Mouse (Mus musculus) gastrocnemius, adult 8-10 months (tissue): ENCODE results near the gene Icosl. TPM values are rescaled to one million over a fixed set of nuclear protein-coding genes. Genes with fewer than 3 reads are reported as not detected.
"Not testable (repeated sequence)": the region's sequence is repeated elsewhere in the genome, so short reads cannot be mapped to it uniquely, and the experiment has no call there.

Experiments
- DNase-seq, 2 experiments: peaks; one replicate each; pipeline ENCODE4 v3.0.0; 2022; ENCODE audit warnings: low spot score in 2 of 2
- total RNA-seq, 4 experiments: library from RNA; stranded (reverse); gene quantifications; 2 replicates each; pipeline ENCODE4 v1.2.4; 2022

Icosl gene
- 1 to 10 TPM; 1.0 to 1.6 (median 1.3) TPM for total RNA-seq

DNA sequence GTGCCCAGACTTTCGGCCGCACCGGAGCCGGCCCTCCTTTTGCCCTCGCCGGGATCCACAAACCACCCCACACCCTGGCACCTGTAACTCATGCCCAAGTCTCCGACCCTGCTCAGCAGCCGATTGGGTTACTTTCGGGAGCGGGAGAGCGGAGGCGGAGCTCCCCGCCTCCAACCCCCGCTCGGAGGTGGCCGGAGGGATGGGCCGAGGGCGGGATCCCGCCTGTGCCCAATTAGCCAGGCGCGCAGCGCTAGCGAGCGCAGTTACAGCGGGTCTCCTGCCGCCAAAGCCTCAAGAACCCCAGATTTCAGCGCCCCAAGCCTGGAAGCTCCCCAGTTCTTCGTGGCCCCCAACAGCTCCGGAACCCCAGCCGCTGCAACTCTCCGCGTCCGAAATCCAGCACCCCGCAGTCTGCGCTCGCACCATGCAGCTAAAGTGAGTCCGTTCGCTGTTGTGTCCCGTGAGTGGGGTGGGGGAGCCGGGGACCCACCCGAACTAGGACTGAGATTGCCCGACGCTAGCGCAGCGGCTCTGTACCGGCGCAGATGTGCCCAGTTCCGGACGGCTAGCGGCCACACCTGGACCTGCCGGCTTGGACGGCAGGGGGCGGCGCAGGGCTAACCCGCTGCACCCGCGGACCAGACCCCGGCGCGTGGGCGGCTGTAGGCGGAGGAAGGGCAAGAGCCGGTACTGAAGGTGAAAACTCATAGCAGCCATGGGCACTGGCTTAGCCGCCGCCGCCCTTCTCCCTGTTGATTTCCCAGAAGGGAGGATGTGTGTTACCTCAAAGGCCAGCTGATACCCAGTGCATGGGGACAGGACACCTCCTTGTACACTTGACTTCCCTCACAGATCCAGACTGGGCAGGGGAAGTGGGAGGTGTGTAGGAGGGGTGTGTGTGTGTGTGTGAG, at the start of gene Icosl:
Icosl (plus strand) TSS at position 202 of the 911 bp plus-strand sequence.
- DNase-seq: peak; percentile 48 to 63

- not testable (repeated sequence) for DNase-seq
Observed at GRCm38 (mm10) chr10:78019984-78020383, 49.1 kb upstream of the Icosl start.

DNA sequence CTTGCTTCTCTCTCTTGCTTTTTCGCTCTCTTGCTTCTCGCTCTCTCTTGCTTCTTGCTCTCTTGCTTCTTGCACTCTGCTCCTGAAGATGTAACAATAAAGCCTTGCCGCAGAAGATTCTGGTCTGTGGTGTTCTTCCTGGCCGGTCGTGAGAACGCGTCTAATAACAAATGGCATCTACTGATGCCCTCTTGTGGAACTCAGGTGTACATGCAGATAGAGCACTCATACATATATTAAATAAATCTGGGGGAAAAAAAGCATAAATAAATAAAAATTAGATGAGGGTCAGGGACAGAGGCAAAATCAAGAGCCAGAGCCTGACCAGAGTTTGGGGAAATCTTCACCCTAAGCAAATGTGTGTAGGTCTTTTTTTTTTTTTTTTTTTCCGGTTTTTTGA, 43.6 kb upstream of the Icosl start:
- DNase-seq: not testable (repeated sequence)

DNA sequence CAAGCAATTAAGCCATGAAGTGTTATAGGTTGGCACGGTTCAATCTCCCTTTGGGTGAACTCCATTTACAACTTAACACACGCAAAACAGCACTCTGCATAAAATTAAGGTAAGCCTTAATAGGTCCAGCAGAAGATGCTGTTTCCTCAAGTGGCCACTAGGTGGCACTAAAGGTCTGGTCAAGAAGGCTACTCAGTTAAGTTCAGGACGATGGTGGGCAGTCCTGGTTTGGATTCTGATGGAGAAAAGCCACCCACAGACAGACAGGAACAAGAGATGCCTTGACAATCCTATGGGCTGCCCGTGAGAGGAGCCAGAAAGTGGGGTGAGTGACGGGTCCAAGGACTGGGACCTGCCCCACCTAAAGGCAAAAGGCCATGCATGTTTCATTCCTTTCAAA, 41.0 kb upstream of the Icosl start:
- peak; percentile 32 to 39 for DNase-seq

GRCm38 (mm10) chr10:78029080-78029479, 40.0 kb upstream of the Icosl start:
- no peak for DNase-seq

DNA sequence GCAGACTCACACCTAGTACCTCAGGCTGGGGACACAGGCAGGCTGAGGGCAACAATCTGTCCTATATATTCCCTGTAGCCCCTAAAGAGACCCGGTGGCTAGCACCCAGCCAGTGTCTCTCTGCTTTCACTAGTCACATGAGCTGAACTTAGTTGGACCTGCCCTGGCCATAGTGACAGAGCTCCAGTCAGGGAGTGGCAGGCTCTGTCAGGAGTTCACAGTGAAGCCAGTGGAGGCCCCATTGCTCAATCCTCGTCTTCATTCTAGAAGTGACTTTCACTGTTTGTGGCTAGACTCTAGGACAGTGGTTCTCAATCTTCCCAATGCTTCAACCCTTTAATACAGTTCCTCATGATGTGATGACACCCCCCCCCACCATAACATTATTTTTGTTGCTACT, 37.1 kb upstream of the Icosl start:
- DNase-seq: no peak

DNA sequence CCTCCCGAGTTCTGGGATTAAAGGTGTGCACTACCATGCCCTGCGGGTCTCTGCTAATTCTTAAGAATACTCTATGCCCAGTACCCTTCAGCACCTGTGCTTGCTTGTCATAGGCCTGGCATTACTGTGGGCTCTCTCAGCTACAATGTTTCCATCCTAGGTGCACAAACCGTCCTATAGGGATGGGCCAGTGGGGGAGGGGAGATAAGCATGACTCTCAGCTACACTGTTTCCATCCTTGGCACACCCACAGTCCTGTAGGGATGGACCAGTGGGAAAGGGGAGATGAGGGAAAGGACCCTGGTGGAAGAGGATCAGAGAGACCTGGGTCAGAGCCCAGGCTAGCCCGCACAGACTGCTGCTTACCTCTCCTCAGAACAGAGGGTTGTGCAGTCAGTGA, 32.0 kb upstream of the Icosl start:
- no peak for DNase-seq

- no peak for DNase-seq
Observed at GRCm38 (mm10) chr10:78041647-78042046, 27.5 kb upstream of the Icosl start, which contains the start of gene Dnmt3l. Gene Dnmt3l (plus strand): TSS chr10:78041947.

DNA sequence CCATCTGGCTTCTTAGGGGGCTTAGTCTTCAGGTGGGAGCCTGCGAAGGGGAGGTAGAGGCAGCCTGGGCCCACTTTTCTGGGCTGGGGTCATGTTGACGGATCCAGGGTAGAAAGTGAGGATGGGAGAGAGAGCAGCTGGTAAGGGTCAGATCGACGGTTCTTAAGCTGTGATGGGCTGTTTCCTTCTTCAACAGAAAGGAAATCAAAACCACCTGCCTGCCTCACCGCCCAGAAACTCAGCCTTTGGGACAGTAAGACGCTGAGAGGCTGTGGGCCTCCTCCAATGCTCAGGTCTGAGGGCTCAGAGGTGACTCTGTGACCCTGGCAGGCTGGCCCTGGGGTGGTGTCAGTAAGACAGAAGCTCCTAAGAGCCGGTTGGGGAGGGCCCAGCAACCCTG, 27.0 kb upstream of the Icosl start:
- DNase-seq: no peak

DNA sequence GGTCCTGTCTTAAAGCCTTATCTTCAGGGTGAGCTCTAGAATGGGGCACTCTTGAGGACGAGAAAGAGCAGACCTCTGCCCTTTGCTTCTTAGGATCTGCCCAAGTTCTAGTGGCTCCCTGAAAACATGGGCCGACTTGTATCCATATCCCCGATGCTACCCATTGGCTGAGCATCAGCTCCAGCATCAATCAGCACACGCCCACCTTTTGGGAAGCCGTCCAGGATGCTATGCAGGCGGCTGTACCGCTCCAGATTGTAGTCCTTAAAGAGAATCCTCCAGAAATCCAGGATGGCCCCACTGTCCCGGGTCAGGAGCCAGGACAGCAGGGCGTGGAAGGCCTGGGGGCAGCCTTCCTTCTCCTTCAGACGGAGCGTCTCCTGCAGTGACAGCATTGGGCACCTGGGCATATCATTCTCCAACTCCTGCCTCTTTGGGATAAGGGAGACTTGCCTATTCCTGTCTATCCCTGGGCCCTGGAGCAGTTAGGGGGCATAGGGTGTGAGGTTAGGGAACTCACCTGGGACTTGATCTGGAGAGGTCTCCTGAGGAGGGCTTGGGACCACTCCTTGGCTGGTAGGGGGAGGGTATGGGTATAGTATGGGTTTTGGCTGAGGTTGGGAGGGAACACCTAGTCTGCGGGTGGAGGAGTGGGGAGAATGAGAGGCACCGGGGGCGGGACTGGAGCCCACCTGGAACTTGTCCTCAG, 26.3 kb upstream of the Icosl start:
- DNase-seq: no peak

DNA sequence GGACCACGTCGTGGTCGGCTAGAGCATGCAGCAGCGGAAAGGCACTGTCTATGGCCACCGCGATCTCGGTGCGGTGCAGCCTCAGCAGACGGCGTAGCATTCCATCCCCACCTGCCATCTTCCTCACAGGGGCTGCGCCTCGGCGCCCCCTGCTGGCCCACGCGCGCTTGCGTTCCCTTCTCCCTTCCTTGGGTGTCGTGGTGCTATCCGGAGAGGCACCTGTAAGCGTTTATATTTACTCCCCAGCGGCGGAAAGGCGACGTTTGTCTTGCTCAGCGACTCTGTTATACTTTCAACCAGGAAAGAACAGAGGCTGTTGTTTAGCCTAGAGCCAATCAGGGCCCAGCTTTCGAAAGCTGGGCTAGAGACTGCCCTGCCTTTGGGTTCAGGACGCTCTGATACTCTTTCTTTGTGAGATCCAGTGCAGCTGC, 25.7 kb upstream of the Icosl start, which contains the start of gene Aire:
Aire (minus strand) TSS at position 205 of the 431 bp plus-strand sequence.
- DNase-seq: peak in 1 of 2 experiments; percentile 19

GRCm38 (mm10) chr10:78044531-78044930, 24.6 kb upstream of the Icosl start:
- DNase-seq: no peak

DNA sequence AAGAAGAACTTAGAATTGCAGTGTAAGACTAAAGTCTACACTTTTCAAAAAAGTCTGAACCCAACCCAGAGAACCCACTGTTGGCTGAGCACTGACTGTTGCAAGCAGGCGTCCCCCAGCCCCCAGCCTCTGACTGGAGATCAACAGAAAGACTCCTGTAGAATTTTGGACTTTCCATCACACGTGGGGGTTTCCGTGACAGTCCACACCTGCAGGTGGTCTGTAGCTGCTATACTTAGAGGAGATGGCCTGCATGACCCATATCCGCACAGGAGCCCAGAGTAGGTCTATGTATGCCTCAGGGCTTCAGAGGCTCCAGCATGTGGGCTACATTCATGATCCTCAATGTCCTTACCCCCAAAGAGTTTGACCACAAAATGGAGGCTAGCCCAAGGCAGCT, 22.7 kb upstream of the Icosl start:
- DNase-seq: no peak

DNA sequence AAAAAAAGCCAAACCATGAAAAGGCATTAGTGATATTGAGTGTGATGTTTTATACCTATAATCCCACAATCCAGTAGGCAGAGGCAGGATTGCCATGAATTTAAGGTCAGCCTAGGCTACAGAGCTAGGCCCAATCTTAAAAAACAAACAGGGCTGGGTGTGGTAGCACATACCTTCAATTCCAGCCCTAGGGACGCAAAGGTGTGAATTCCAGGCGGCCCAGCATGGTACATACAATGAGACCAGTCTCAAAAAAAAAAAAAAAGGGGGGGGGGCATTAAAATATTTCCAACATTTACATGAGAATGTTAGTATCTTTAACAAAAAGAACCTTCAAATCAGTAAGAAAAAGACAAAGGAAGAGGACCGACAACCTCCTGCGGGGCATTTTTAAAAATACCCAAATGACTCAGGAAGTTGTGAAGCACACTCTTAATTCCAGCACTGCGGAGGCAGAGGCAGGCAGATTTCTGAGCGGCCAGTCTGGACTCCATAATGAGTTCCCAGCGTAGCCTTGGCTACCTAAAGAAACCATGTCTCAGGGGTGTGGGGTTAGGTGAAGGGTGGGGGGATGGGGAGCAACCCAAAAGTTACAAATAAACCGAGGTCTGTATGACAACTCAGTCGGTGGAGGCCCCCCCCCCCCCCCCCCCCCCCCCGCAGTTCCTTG, 20.9 kb upstream of the Icosl start:
- DNase-seq: no peak

DNA sequence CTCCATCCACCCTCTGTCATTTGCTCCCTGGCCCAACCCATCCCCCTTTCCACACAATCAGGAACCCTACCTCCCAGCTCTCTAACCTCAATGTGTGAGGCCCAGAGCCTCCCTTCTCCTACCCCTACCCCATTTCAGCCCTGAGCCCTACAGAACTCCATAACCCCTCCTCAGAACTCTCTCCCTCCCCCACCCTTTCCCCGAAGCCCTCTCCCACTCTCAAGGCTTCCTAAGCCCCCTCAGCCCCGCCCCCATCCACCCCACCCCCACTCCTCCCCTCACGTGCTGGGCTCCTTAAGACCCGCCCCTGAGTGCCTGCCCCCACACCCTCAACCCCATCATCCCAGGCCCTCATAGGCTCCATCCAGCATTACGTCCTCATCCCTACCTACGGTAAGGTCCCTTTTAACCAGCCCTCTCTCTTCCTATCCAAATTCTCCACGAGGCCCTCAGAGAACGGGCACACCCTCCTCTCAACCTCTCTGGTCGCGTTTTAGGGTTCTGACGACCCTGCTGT, 19.5 kb upstream of the Icosl start:
- DNase-seq: no peak

DNA sequence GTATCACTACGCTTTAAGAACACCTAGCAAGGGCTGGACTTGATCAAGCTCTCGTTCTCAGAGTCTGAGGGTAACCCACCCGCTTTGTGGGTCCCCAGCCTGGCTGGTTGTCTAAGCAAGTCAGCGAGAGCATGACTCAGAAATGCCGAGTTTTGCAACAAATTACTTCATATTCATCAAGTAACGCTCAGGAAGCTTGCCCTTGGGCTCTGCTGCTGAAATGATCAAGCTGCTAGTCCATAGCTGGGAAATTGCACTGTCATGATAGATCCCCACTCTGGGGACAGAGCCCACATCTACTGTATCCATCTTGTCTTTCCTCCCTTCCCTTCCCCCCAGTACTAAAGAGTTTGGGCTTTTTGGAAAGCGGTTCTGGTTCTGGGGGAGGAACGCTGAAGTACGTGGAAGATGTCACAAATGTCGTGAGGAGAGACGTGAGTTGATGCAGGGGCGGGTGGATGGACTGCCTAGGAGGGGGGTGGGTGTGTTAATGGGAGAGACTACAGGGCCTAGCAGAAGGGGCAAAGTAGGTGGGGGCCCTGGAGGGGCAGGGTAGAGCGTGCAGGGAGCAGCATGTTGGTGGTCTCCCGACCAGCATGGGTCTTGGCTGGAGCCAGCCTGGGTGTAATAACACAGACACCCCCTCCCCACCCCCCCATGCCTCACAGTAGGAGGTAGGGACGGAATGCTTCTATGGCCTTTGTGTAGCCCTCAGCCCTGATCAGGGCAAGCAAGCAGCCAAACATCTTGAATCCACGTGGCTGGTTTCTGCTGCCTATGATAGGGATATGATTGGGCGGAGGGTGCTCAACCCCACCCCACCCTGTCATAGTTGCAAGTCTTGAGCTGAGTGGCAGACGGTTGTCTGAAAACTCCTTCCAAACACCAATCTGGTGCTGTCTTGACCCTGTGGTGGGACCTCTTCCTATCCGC, 14.2 kb upstream of the Icosl start:
- DNase-seq: no peak

GRCm38 (mm10) chr10:78057056-78057455, 12.0 kb upstream of the Icosl start:
- no peak for DNase-seq

- DNase-seq: no peak
Observed at GRCm38 (mm10) chr10:78063122-78063521, 6.0 kb upstream of the Icosl start.

- DNase-seq: no peak
Observed at GRCm38 (mm10) chr10:78067226-78067625, 1.9 kb upstream of the Icosl start.

GRCm38 (mm10) chr10:78068541-78068940, 561 bp upstream of the Icosl start:
- no peak for DNase-seq
